Mouse (Mus musculus) MN1 (cell line): ENCODE measurements at regions not wholly inside any gene's neighbourhood (a gene's known extent, or its start where the extent isn't known, plus 50 kb on each side); places are given as distances from the start of the nearest gene placed in this dataset.
"Not testable (repeated sequence)": the region's sequence is repeated elsewhere in the genome, so short reads cannot be mapped to it uniquely, and the experiment has no call there.

ENCODE experiments used
- DNase-seq: peaks from one replicate; pipeline ENCODE4 v3.0.0-alpha.2; 2016; ENCODE audit warnings: low spot score

- DNase-seq: no peak
Measured at GRCm38 (mm10) chr6:31898609-31899008, 151.4 kb upstream of the 1700012A03Rik start.

GRCm38 (mm10) chr6:31897001-31897400 is 153.0 kb upstream of the 1700012A03Rik start:
- no peak for DNase-seq

- no peak for DNase-seq
Measured at GRCm38 (mm10) chr6:31895835-31896234, 154.2 kb upstream of the 1700012A03Rik start.

GRCm38 (mm10) chr6:31886931-31887330 is 163.1 kb upstream of the 1700012A03Rik start:
- DNase-seq: peak; percentile 7

- not testable (repeated sequence) for DNase-seq
Measured at GRCm38 (mm10) chr6:31885196-31885595, 164.8 kb upstream of the 1700012A03Rik start.

GRCm38 (mm10) chr6:31883726-31884125 is 166.3 kb upstream of the 1700012A03Rik start:
- no peak for DNase-seq

GRCm38 (mm10) chr6:31874616-31875015 is 175.4 kb upstream of the 1700012A03Rik start:
- no peak for DNase-seq

- no peak for DNase-seq
Measured at GRCm38 (mm10) chr6:31873911-31874310, 176.1 kb upstream of the 1700012A03Rik start.

GRCm38 (mm10) chr6:31871766-31872165 is 178.3 kb upstream of the 1700012A03Rik start:
- no peak for DNase-seq

GRCm38 (mm10) chr6:31861996-31862395 is 188.1 kb upstream of the 1700012A03Rik start:
- DNase-seq: no peak

GRCm38 (mm10) chr6:31859621-31860020 is 190.4 kb upstream of the 1700012A03Rik start:
- DNase-seq: no peak

GRCm38 (mm10) chr6:31854261-31854660 is 195.8 kb upstream of the 1700012A03Rik start:
- DNase-seq: no peak

GRCm38 (mm10) chr6:31846319-31846718 is 203.7 kb upstream of the 1700012A03Rik start:
- no peak for DNase-seq

- DNase-seq: no peak
Measured at GRCm38 (mm10) chr6:31845671-31846070, 204.4 kb upstream of the 1700012A03Rik start.

- no peak for DNase-seq
Measured at GRCm38 (mm10) chr6:31840621-31841020, 209.4 kb upstream of the 1700012A03Rik start.

GRCm38 (mm10) chr6:31838588-31838987 is 211.5 kb upstream of the 1700012A03Rik start:
- DNase-seq: no peak

GRCm38 (mm10) chr6:31835795-31836194 is 214.3 kb upstream of the 1700012A03Rik start:
- no peak for DNase-seq

- no peak for DNase-seq
Measured at GRCm38 (mm10) chr6:31834503-31834902, 215.5 kb upstream of the 1700012A03Rik start.

GRCm38 (mm10) chr6:31830610-31831009 is 219.4 kb upstream of the 1700012A03Rik start:
- no peak for DNase-seq

- DNase-seq: no peak
Measured at GRCm38 (mm10) chr6:31823616-31824015, 226.4 kb upstream of the 1700012A03Rik start.

GRCm38 (mm10) chr6:31822186-31823085 is 227.6 kb upstream of the 1700012A03Rik start:
- DNase-seq: no peak

- no peak for DNase-seq
Measured at GRCm38 (mm10) chr6:31821621-31822020, 228.4 kb upstream of the 1700012A03Rik start.

GRCm38 (mm10) chr6:31817640-31818039 is 232.4 kb upstream of the 1700012A03Rik start:
- DNase-seq: no peak

GRCm38 (mm10) chr6:31811890-31812289 is 238.2 kb upstream of the 1700012A03Rik start:
- DNase-seq: no peak
